8 mouse cellular contexts compared by ENCODE assay signal in the genomic region with DNA sequence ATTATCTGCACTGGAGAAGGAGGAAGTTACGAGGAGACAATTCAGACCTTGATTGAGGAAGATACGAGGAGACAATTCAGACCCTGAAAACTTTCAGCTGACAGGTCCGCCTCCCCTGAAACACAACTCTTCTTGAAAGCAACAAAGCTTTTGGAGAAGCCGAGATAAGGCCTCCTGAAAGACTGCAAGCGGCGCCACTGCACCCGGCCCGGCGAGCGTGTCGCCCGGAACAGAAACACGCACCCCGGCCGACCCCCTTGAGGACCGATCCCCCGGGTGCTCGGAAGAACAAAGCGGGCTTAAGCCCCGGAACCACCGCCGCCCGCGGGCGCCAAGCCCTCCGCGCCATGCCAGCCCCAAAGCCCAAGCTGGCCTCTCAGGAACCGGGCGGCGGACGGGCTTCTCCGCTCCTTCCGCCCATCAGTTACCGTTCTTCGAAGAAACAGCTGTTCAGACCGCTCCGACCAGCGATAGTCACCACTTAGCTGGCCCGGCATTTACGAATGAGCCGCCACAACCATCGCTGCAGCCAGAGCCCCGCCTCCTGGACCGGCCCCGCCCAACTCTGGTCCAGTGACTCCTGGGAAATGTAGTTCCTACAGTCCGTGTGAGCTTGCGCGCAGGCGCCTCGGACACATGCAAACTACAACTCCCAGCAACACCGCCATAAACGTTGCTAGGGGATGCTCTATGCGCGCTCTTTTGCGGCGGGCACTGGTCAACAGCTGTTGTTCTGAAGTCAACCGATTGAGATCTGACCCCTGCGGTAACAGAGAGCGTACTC. TPM values are rescaled to one million over a fixed set of nuclear protein-coding genes. Genes with fewer than 3 reads are reported as not detected.
A peak's percentile ranks its signal among the peaks of the same experiment; 100 is the strongest.
DNase-seq lines count a peak whose midpoint lies in the region; ATAC-seq and TF ChIP-seq lines count a peak whose summit lies in the region.

No protein-coding gene starts in this region.

- ATAC-seq in hindbrain, postnatal 0 days: peak; percentile 100
- ATAC-seq in megakaryocyte, adult 5-6 weeks (ENCODE audit: poor library complexity, severe bottlenecking): peak; percentile 86

- peak; percentile 90 for DNase-seq in WW6 (ENCODE audit: low read depth, low spot score)
- DNase-seq in cerebellum, postnatal 4 days (ENCODE audit: low spot score in 2 of 2): peak; percentile 84 to 93
- DNase-seq in gastrocnemius, adult 18-20 months (ENCODE audit: low spot score): peak; percentile 96
- peak; percentile 98 for DNase-seq in hindbrain, postnatal 0 days (ENCODE audit: low spot score)
- peak; percentile 92 to 93 for DNase-seq in left cerebral cortex, adult 2 months (ENCODE audit: extremely low spot score in 1 of 2, low spot score in 2 of 2)
- peak; percentile 95 to 96 for DNase-seq in right cerebral cortex, adult 2 months (ENCODE audit: low spot score in 2 of 2)
- DNase-seq in urinary bladder, postnatal 14 days (ENCODE audit: low spot score): peak; percentile 95

- H3K36me3 ChIP-seq in hindbrain, postnatal 0 days (ENCODE audit: insufficient read depth, low read length): no peaks in the 10 kb centered on the region

- H3K27me3 ChIP-seq in hindbrain, postnatal 0 days (ENCODE audit: insufficient read depth, low read length): no peaks in the 10 kb centered on the region

- H3K4me2 ChIP-seq in hindbrain, postnatal 0 days (ENCODE audit: low read depth, low read length): peak overlapping the region; percentile 65

- no peaks in the 10 kb centered on the region for H3K9me3 ChIP-seq in hindbrain, postnatal 0 days (ENCODE audit: low read length)

- intact Hi-C loops in left cerebral cortex, adult 2 months (cut with DNase I): loop anchor here (2.0 to 10.0 kb wide), 2 partner anchors 97 to 203 kb away; a partner anchor contains a TSS

- H3K4me3 ChIP-seq in hindbrain, postnatal 0 days (ENCODE audit: low read length): peak overlapping the region; percentile 73
- H3K4me3 ChIP-seq in left cerebral cortex, adult 2 months: peak overlapping the region; percentile 81

- H3K4me1 ChIP-seq in hindbrain, postnatal 0 days (ENCODE audit: insufficient read depth, low read length): no peaks in the 10 kb centered on the region

- peak overlapping the region; percentile 58; the same call in 1 of the 2 replicates for H3K27ac ChIP-seq in hindbrain, postnatal 0 days
- H3K27ac ChIP-seq in left cerebral cortex, adult 2 months: peak overlapping the region; percentile 37; the same call in 1 of the 2 replicates

- H3K9ac ChIP-seq in hindbrain, postnatal 0 days (replicated peaks; ENCODE audit: low read length): peak overlapping the region; percentile 53

- TF ChIP-seq CTCF in hindbrain, postnatal 0 days (IDR thresholded peaks at IDR 0.05; ENCODE audit: low read depth): no peak; the same call in 1 of the 2 replicates
- no peak for TF ChIP-seq CTCF in left cerebral cortex, adult 2 months (IDR thresholded peaks at IDR 0.05)

- under 1% methylated on average over 59 of the region's 59 CpGs for WGBS in hindbrain, postnatal 0 days

RNA-seq across cellular contexts. Expression of a gene that starts 3.7 kb away (rescaled TPM):
- total RNA-seq in gastrocnemius, adult 18-20 months (2021): 1 to 10 TPM; 1.5 to 2.4 TPM
- total RNA-seq in hindbrain, postnatal 0 days (2014; rRNA removed): 1.1 and 8.0 TPM in 2 replicates
- 3.4 and 3.8 TPM in 2 replicates for polyA plus RNA-seq in hindbrain, postnatal 0 days (2015; fragmentation: Nextera tagmentation; extraction: Ambion mirVana)
- 1 to 10 TPM; 2.3 to 3.5 TPM for total RNA-seq in left cerebral cortex, adult 2 months (2021)
- total RNA-seq in megakaryocyte, adult 5-6 weeks (2015): 18.6 and 23.3 TPM in 2 replicates
- 15.8 and 24.6 TPM in 2 replicates for total RNA-seq in megakaryocyte, adult 5-6 weeks (2017)

RNA-seq across cellular contexts. Expression of a gene that starts 3.9 kb away (rescaled TPM):
- 10 to 100 TPM; 16.7 to 22.4 TPM for total RNA-seq in gastrocnemius, adult 18-20 months (2021)
- 0.78 and 1.5 TPM in 2 replicates for total RNA-seq in hindbrain, postnatal 0 days (2014; rRNA removed)
- 1.6 and 1.8 TPM in 2 replicates for polyA plus RNA-seq in hindbrain, postnatal 0 days (2015; fragmentation: Nextera tagmentation; extraction: Ambion mirVana)
- 1 to 10 TPM; 4.6 to 5.8 TPM for total RNA-seq in left cerebral cortex, adult 2 months (2021)
- 63.0 and 71.7 TPM in 2 replicates for total RNA-seq in megakaryocyte, adult 5-6 weeks (2015)
- total RNA-seq in megakaryocyte, adult 5-6 weeks (2017): 11.2 and 14.9 TPM in 2 replicates

Comparison
In these comparisons a context has a peak if more than half of its experiments do, and no peak if none do; other contexts are left out.
1. Peak in every context shown above with its lines: DNase-seq, ATAC-seq, H3K4me3 ChIP-seq and H3K27ac ChIP-seq.